Mouse (Mus musculus) testis, adult 2 months (tissue): Measurements from ENCODE around the gene Eif4ebp2. TPM values are rescaled to one million over a fixed set of nuclear protein-coding genes. Genes with fewer than 3 reads are reported as not detected.

ENCODE experiments used
- H3K27ac ChIP-seq: fragments of 200-500 bp; 2 replicates; pipeline ENCODE4 v1.5.1; 2012; ENCODE audit warnings: low read depth, low read length; ENCODE audit not compliant: control insufficient read depth, insufficient read depth
- H3K27me3 ChIP-seq: fragments of 200-500 bp; 2 replicates; pipeline ENCODE4 v1.6.1; 2012; ENCODE audit warnings: mild to moderate bottlenecking, low read length, moderate library complexity; ENCODE audit not compliant: control insufficient read depth, insufficient read depth
- H3K36me3 ChIP-seq: fragments of 200-500 bp; 2 replicates; pipeline ENCODE4 v1.6.1; 2012; ENCODE audit warnings: mild to moderate bottlenecking, low read length; ENCODE audit not compliant: control insufficient read depth, insufficient read depth
- H3K4me1 ChIP-seq: fragments of 200-500 bp; 2 replicates; pipeline ENCODE4 v1.6.1; 2012; ENCODE audit warnings: low read length; ENCODE audit not compliant: control insufficient read depth, insufficient read depth
- H3K4me3 ChIP-seq: fragments of 200-500 bp; 2 replicates; pipeline ENCODE4 v1.5.1; 2012; ENCODE audit warnings: low read depth, mild to moderate bottlenecking, low read length, moderate library complexity, mixed read lengths; ENCODE audit not compliant: control insufficient read depth
- CTCF ChIP-seq: fragments of 200-500 bp; IDR thresholded peaks from 2 replicates; pipeline ENCODE4 v1.5.1; 2012; ENCODE audit warnings: low read depth, mild to moderate bottlenecking, inconsistent platforms, low read length, moderate library complexity; ENCODE audit not compliant: control insufficient read depth, insufficient read depth, insufficient replicate concordance
- POLR2A ChIP-seq: fragments of 200-500 bp; IDR thresholded peaks from 2 replicates; pipeline ENCODE4 v1.6.1; 2012; ENCODE audit warnings: low read depth, mild to moderate bottlenecking, inconsistent platforms, low read length, moderate library complexity; ENCODE audit not compliant: control insufficient read depth
- polyA plus RNA-seq: library from polyadenylated mRNA; depleted of rRNA; stranded (reverse); fragments of >200 nt; gene quantifications from 2 replicates; pipeline ENCODE4 v1.2.3, GENCODE M21; 2012; rRNA removed

Eif4ebp2 gene
- polyA plus RNA-seq, 1 experiment = 33.7 TPM

- Histone ChIP-seq H3K27me3 (no peaks in the 10 kb centered on the region), H3K4me3 (peak overlapping the region; percentile 78), H3K36me3 (no peaks in the 10 kb centered on the region), H3K27ac (no peak overlapping the region), H3K4me1 (peaks cover 10% of the 10 kb centered on the region)
- TF ChIP-seq CTCF (no peak), POLR2A (no peak)
Observed at GRCm38 (mm10) chr10:61383715-61384047, 68.8 kb downstream of the Eif4ebp2 start.

DNA sequence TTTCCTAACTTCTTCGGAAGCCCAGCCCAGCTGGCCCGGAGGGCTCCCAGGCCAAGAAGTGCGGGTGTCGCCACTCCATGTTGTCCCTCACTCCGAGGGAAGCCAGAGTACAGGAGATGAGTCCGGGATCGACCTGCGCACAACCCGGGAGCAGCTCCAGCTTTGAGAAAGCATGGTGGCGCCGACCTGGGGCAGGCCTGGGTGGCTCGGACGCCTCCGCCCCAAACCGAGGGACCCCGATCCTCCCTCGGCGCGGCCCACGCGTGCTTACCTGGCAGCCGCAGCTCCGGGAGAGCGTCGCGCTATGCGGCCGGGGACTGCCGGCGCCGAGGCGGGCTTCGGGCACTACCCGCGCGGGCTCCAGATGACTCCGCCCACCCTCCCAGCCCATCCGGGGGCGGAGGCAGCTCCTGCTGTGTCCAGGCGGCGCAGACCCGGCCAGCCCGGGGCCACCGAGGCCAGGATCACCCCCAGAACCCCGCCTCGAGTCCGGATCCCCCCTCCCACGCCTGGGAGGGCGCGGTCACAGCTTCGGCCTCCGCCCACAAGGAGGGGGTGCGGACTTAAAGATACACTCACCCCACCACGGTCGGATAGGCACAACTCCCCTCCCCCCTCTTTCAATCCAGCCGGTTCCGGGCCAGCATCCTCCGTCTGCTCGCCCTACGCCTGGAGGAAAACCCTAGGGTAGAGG is 69.3 kb downstream of the Eif4ebp2 start, which contains the start of gene Pald1:
Gene Pald1 (minus strand): TSS at position 510 of the 694 bp plus-strand sequence.
- H3K27me3 ChIP-seq = no peaks in the 10 kb centered on the region
- H3K4me1 ChIP-seq = peaks cover 11% of the 10 kb centered on the region
- H3K4me3 ChIP-seq = peak within 1 kb of the TSS; percentile 78
- peak within 1 kb of the TSS; percentile 37; the same call in 1 of the 2 replicates for H3K27ac ChIP-seq
- H3K36me3 ChIP-seq = no peaks in the 10 kb centered on the region
- TF ChIP-seq POLR2A (peak; percentile 55), CTCF (no peak)

GRCm38 (mm10) chr10:61382281-61382731 is 70.2 kb downstream of the Eif4ebp2 start:
- peaks cover 15% of the 10 kb centered on the region for H3K4me1 ChIP-seq
- H3K27me3 ChIP-seq = no peaks in the 10 kb centered on the region
- TF ChIP-seq POLR2A (no peak), CTCF (no peak)

GRCm38 (mm10) chr10:61381823-61382222 is 70.6 kb downstream of the Eif4ebp2 start:
- Histone ChIP-seq H3K4me3 (no peak overlapping the region), H3K36me3 (no peaks in the 10 kb centered on the region), H3K27me3 (no peaks in the 10 kb centered on the region), H3K27ac (no peak overlapping the region), H3K4me1 (peaks cover 15% of the 10 kb centered on the region)
- TF ChIP-seq POLR2A (no peak), CTCF (no peak)

More at GRCm38 (mm10) chr10:61382281-61382731, 70.2 kb downstream of the Eif4ebp2 start:
- Histone ChIP-seq H3K36me3 (no peaks in the 10 kb centered on the region), H3K4me3 (peak overlapping the region; percentile 78), H3K27ac (no peak overlapping the region)

- no peak overlapping the region for H3K4me3 ChIP-seq
- TF ChIP-seq POLR2A = 0 out of 2 replicates have a peak, but pooled peaks have one; percentile 20
- TF ChIP-seq CTCF = no peak
- H3K27ac ChIP-seq = no peak overlapping the region
- H3K36me3 ChIP-seq = no peaks in the 10 kb centered on the region
- no peaks in the 10 kb centered on the region for H3K27me3 ChIP-seq
- peaks cover 15% of the 10 kb centered on the region for H3K4me1 ChIP-seq
Observed at GRCm38 (mm10) chr10:61380186-61380585, 72.3 kb downstream of the Eif4ebp2 start.

GRCm38 (mm10) chr10:61379340-61380040 is 73.0 kb downstream of the Eif4ebp2 start:
- H3K4me3 ChIP-seq = no peak overlapping the region
- no peaks in the 10 kb centered on the region for H3K27me3 ChIP-seq
- TF ChIP-seq CTCF (no peak), POLR2A (no peak)
- peaks cover 15% of the 10 kb centered on the region for H3K4me1 ChIP-seq
- H3K36me3 ChIP-seq = no peaks in the 10 kb centered on the region
- no peak overlapping the region for H3K27ac ChIP-seq

DNA sequence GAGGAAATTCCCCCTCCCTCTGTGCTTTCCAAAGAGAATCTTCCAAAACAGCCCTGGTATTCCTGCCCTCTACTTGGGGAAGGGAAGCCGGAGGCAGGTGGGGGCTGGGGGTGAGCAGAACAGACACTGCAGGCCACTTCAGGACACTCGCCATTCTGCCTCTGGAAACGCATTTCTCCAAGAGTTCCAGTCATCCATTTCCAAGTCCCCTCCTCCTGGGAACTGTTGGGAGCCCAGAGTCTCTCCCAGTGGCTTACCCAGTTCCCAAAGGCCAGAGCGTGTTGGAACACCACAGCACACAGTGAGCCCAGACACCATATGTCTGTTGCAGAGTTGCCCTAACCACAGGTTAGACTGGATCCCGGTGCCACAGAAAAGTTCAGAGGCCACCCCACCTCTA is 73.8 kb downstream of the Eif4ebp2 start:
- Histone ChIP-seq H3K27me3 (no peaks in the 10 kb centered on the region), H3K4me1 (peaks cover 11% of the 10 kb centered on the region), H3K27ac (no peak overlapping the region), H3K36me3 (no peaks in the 10 kb centered on the region), H3K4me3 (no peak overlapping the region)
- TF ChIP-seq CTCF (no peak), POLR2A (no peak)

Other genes starting within 250 kb of the Eif4ebp2 start
- gene Adamts14, start 179.2 kb downstream of the Eif4ebp2 start, polyA plus RNA-seq = 0.61 and 0.77 TPM in 2 replicates
- gene Prf1, start 154.8 kb downstream of the Eif4ebp2 start, polyA plus RNA-seq = not detected in 2 replicates
- 6.7 and 7.5 TPM in 2 replicates for gene Pald1, start 69.1 kb downstream of the Eif4ebp2 start, polyA plus RNA-seq
- 0.06 TPM in 1 of 2 replicates, not detected in the other for gene Nodal, start 34.7 kb downstream of the Eif4ebp2 start, polyA plus RNA-seq
- gene Lrrc20, start 23.1 kb upstream of the Eif4ebp2 start, polyA plus RNA-seq = 3.3 and 3.6 TPM in 2 replicates
- 0.62 and 0.71 TPM in 2 replicates for gene Npffr1, start 142.8 kb upstream of the Eif4ebp2 start, polyA plus RNA-seq
- gene Ppa1, start 195.9 kb upstream of the Eif4ebp2 start, polyA plus RNA-seq = 11.3 and 11.5 TPM in 2 replicates
- 88.5 and 101 TPM in 2 replicates for gene Sar1a, start 227.6 kb upstream of the Eif4ebp2 start, polyA plus RNA-seq
- gene Tysnd1, start 242.9 kb upstream of the Eif4ebp2 start, polyA plus RNA-seq = 16.3 and 21.3 TPM in 2 replicates